Mouse (Mus musculus): ENCODE measurements around the gene Lrrc27. TPM values are rescaled to one million over a fixed set of nuclear protein-coding genes. Genes with fewer than 3 reads are reported as not detected.

Lrrc27 gene
- total RNA-seq, 2 experiments from 2014 or later, result 5.9 to 6.0 TPM

GRCm38 (mm10) chr7:139230241-139230640 is 17.5 kb downstream of the Lrrc27 start:
- intact Hi-C loops (cut with DNase I), result loop anchor here (5.0 to 10.0 kb wide), 2 partner anchors 165 to 242 kb away; no protein-coding TSS in a partner anchor
- DNase-seq (ENCODE audit: low spot score in 2 of 2), result no peak

GRCm38 (mm10) chr7:139233714-139234113 is 20.9 kb downstream of the Lrrc27 start:
- peak; percentile 86 to 89 for DNase-seq (ENCODE audit: low spot score in 2 of 2)
- intact Hi-C loops (cut with DNase I), result loop anchor here (1.0 to 10.0 kb wide), 3 partner anchors 66 to 239 kb away; no protein-coding TSS in a partner anchor

- intact Hi-C loops (cut with DNase I), result loop anchor here (5.0 to 10.0 kb wide), 2 partner anchors 160 to 238 kb away; no protein-coding TSS in a partner anchor
- no peak for DNase-seq (ENCODE audit: low spot score in 2 of 2)
Measured at GRCm38 (mm10) chr7:139234426-139235188, 21.8 kb downstream of the Lrrc27 start.

- intact Hi-C loops (cut with DNase I), result loop anchor here (10.0 kb wide), 1 partner anchor 159 kb away; no protein-coding TSS in a partner anchor
- DNase-seq (ENCODE audit: low spot score in 2 of 2), result no peak
Measured at GRCm38 (mm10) chr7:139235651-139236358, 23.0 kb downstream of the Lrrc27 start.

GRCm38 (mm10) chr7:139239432-139239831 is 26.6 kb downstream of the Lrrc27 start:
- DNase-seq (ENCODE audit: low spot score in 2 of 2), result no peak
- intact Hi-C loops (cut with DNase I), result loop anchor here (10.0 kb wide), 1 partner anchor 155 kb away; no protein-coding TSS in a partner anchor

GRCm38 (mm10) chr7:139246086-139246485 is 33.3 kb downstream of the Lrrc27 start:
- intact Hi-C loops (cut with DNase I), result no loop called here
- no peak for DNase-seq (ENCODE audit: low spot score in 2 of 2)

GRCm38 (mm10) chr7:139246931-139247880 is 34.4 kb downstream of the Lrrc27 start:
- intact Hi-C loops (cut with DNase I), result no loop called here
- DNase-seq (ENCODE audit: low spot score in 2 of 2), result peak; percentile 57 to 69

GRCm38 (mm10) chr7:139247881-139248614 is 35.3 kb downstream of the Lrrc27 start, which contains the start of gene Pwwp2b:
Pwwp2b (plus strand) TSS chr7:139248482.
- intact Hi-C loops (cut with DNase I), result no loop called here
- DNase-seq (ENCODE audit: low spot score in 2 of 2), result peak in 1 of 2 experiments; percentile 63

- DNase-seq (ENCODE audit: low spot score in 2 of 2), result no peak
- intact Hi-C loops (cut with DNase I), result no loop called here
Measured at GRCm38 (mm10) chr7:139248615-139249405, 36.0 kb downstream of the Lrrc27 start.

GRCm38 (mm10) chr7:139249406-139250210 is 36.8 kb downstream of the Lrrc27 start:
- intact Hi-C loops (cut with DNase I), result no loop called here
- DNase-seq (ENCODE audit: low spot score in 2 of 2), result no peak

GRCm38 (mm10) chr7:139251881-139252301 is 39.1 kb downstream of the Lrrc27 start:
- intact Hi-C loops (cut with DNase I), result no loop called here
- DNase-seq (ENCODE audit: low spot score in 2 of 2), result peak; percentile 42 to 57

- intact Hi-C loops (cut with DNase I), result no loop called here
- DNase-seq (ENCODE audit: low spot score in 2 of 2), result no peak
Measured at GRCm38 (mm10) chr7:139252566-139252965, 39.8 kb downstream of the Lrrc27 start.

GRCm38 (mm10) chr7:139252986-139253385 is 40.2 kb downstream of the Lrrc27 start:
- intact Hi-C loops (cut with DNase I), result no loop called here
- no peak for DNase-seq (ENCODE audit: low spot score in 2 of 2)

GRCm38 (mm10) chr7:139253462-139253861 is 40.7 kb downstream of the Lrrc27 start:
- intact Hi-C loops (cut with DNase I), result no loop called here

GRCm38 (mm10) chr7:139254626-139255025 is 41.8 kb downstream of the Lrrc27 start:
- intact Hi-C loops (cut with DNase I), result no loop called here

More at GRCm38 (mm10) chr7:139253462-139253861, 40.7 kb downstream of the Lrrc27 start:
- no peak for DNase-seq (ENCODE audit: low spot score in 2 of 2)

GRCm38 (mm10) chr7:139257752-139258542 is 45.2 kb downstream of the Lrrc27 start:
- intact Hi-C loops (cut with DNase I), result no loop called here
- DNase-seq (ENCODE audit: low spot score in 2 of 2), result no peak

More at GRCm38 (mm10) chr7:139254626-139255025, 41.8 kb downstream of the Lrrc27 start:
- DNase-seq (ENCODE audit: low spot score in 2 of 2), result no peak
